Mouse (Mus musculus) lung, embryonic 14.5 days (tissue): Measurements from ENCODE around the gene C130032M10Rik. TPM values are rescaled to one million over a fixed set of nuclear protein-coding genes. Genes with fewer than 3 reads are reported as not detected.

Experiments
- ATAC-seq: fragments of 200-750 bp; cut with Nextera tagmentation; 2 replicates; pipeline ENCODE4 v1.8.0; 2017; ENCODE audit warnings: mild to moderate bottlenecking, moderate TSS enrichment, moderate library complexity; ENCODE audit not compliant: insufficient read depth
- DNase-seq: peaks from one replicate; pipeline ENCODE4 v3.0.0-alpha.2; 2015
- H3K27ac ChIP-seq: fragments of 300-500 bp; sonication (generic); 2 replicates; pipeline ENCODE4 v1.5.1; 2014; ENCODE audit warnings: low read depth, mild to moderate bottlenecking, moderate library complexity
- H3K27me3 ChIP-seq: fragments of 300-500 bp; sonication (generic); 2 replicates; pipeline ENCODE4 v1.6.1; 2014; ENCODE audit warnings: low read length, control low read depth; ENCODE audit not compliant: insufficient read depth
- H3K36me3 ChIP-seq: fragments of 300-500 bp; sonication (generic); 2 replicates; pipeline ENCODE4 v1.6.1; 2014; ENCODE audit warnings: control low read depth; ENCODE audit not compliant: insufficient read depth
- H3K4me1 ChIP-seq: fragments of 300-500 bp; sonication (generic); 2 replicates; pipeline ENCODE4 v1.6.1; 2014; ENCODE audit warnings: antibody characterized with exemption, control low read depth; ENCODE audit not compliant: insufficient read depth
- H3K4me2 ChIP-seq: fragments of 300-500 bp; sonication (generic); 2 replicates; pipeline ENCODE4 v1.6.1; 2014; ENCODE audit warnings: mild to moderate bottlenecking
- H3K4me3 ChIP-seq: fragments of 300-500 bp; sonication (generic); 2 replicates; pipeline ENCODE4 v1.5.1; 2014; ENCODE audit warnings: low read depth, low read length
- H3K9ac ChIP-seq: fragments of 300-500 bp; sonication (generic); 2 replicates; pipeline ENCODE4 v1.6.1; 2014
- H3K9me3 ChIP-seq: fragments of 300-500 bp; sonication (generic); 2 replicates; pipeline ENCODE4 v1.6.1; 2016; ENCODE audit warnings: low read depth, low read length, control low read depth
- CTCF ChIP-seq: IDR thresholded peaks from 2 replicates; pipeline ENCODE4 v1.5.1; 2016; ENCODE audit warnings: antibody characterized with exemption, low read depth
- WGBS: fragments of 180-500 bp; shearing (Covaris S2); extraction: QIAGEN DNeasy Blood & Tissue Kit; methylation state at CpG from one replicate; pipeline ENCODE4 v1.1.7; 2014; 5-methylcytosine and 5-hydroxymethylcytosine counted together
- polyA plus RNA-seq: library from polyadenylated mRNA; unstranded; fragments of >200 nt; fragmentation: Nextera tagmentation; extraction: Ambion mirVana; gene quantifications from 2 replicates; pipeline ENCODE4 v1.2.1, GENCODE M21; 2014

C130032M10Rik gene
- polyA plus RNA-seq = 0.27 TPM in 1 of 2 replicates, not detected in the other

GRCm38 (mm10) chr9:114515364-114515763 is at the start of gene C130032M10Rik:
C130032M10Rik (plus strand) TSS chr9:114515697.
- Histone ChIP-seq H3K9me3 (peaks cover 25% of the 10 kb centered on the region), H3K27me3 (no peaks in the 10 kb centered on the region), H3K9ac (no peak within 1 kb of the TSS), H3K4me1 (no peaks in the 10 kb centered on the region), H3K36me3 (peaks cover 29% of the 10 kb centered on the region), H3K27ac (no peak within 1 kb of the TSS), H3K4me3 (no peak within 1 kb of the TSS), H3K4me2 (no peak within 1 kb of the TSS)
- no peak for DNase-seq
- TF ChIP-seq CTCF = no peak
- 77% methylated on average over 11 of the region's 11 CpGs for WGBS
- no peak for ATAC-seq

- no peaks in the 10 kb centered on the region for H3K4me1 ChIP-seq
- ATAC-seq (no peak), DNase-seq (no peak)
- 0 out of 2 replicates have a peak, but pooled peaks cover 9% of the 10 kb centered on the region for H3K36me3 ChIP-seq
- WGBS = 70% methylated on average over 7 of the region's 7 CpGs
- H3K4me2 ChIP-seq = no peak overlapping the region
- H3K27me3 ChIP-seq = no peaks in the 10 kb centered on the region
- no peak for TF ChIP-seq CTCF
- H3K4me3 ChIP-seq = no peak overlapping the region
- H3K9ac ChIP-seq = no peak overlapping the region
- no peak overlapping the region for H3K27ac ChIP-seq
- H3K9me3 ChIP-seq = no peaks in the 10 kb centered on the region
Observed at GRCm38 (mm10) chr9:114466871-114467270, 48.6 kb upstream of the C130032M10Rik start.

GRCm38 (mm10) chr9:114468217-114468616 is 47.3 kb upstream of the C130032M10Rik start:
- TF ChIP-seq CTCF = no peak
- 74% methylated on average over 5 of the region's 5 CpGs for WGBS
- ATAC-seq = no peak

GRCm38 (mm10) chr9:114468701-114469100 is 46.8 kb upstream of the C130032M10Rik start:
- H3K4me3 ChIP-seq = no peak overlapping the region
- TF ChIP-seq CTCF = no peak
- no peaks in the 10 kb centered on the region for H3K9me3 ChIP-seq
- H3K4me2 ChIP-seq = no peak overlapping the region
- H3K9ac ChIP-seq = no peak overlapping the region
- no peak overlapping the region for H3K27ac ChIP-seq
- no peaks in the 10 kb centered on the region for H3K27me3 ChIP-seq
- ATAC-seq (no peak), DNase-seq (no peak)
- 90% methylated on average over 4 of the region's 4 CpGs for WGBS
- 0 out of 2 replicates have a peak, but pooled peaks cover 7% of the 10 kb centered on the region for H3K36me3 ChIP-seq
- no peaks in the 10 kb centered on the region for H3K4me1 ChIP-seq

More at GRCm38 (mm10) chr9:114468217-114468616, 47.3 kb upstream of the C130032M10Rik start:
- Histone ChIP-seq H3K36me3 (0 out of 2 replicates have a peak, but pooled peaks cover 9% of the 10 kb centered on the region), H3K4me2 (no peak overlapping the region), H3K27ac (no peak overlapping the region), H3K4me3 (no peak overlapping the region), H3K9ac (no peak overlapping the region), H3K4me1 (no peaks in the 10 kb centered on the region), H3K9me3 (no peaks in the 10 kb centered on the region), H3K27me3 (no peaks in the 10 kb centered on the region)
- DNase-seq = no peak

- no peak for ATAC-seq
- H3K4me2 ChIP-seq = no peak overlapping the region
- no peak for DNase-seq
- H3K9ac ChIP-seq = no peak overlapping the region
- H3K4me3 ChIP-seq = no peak overlapping the region
- WGBS = 70% methylated on average over 7 of the region's 7 CpGs
- no peaks in the 10 kb centered on the region for H3K27me3 ChIP-seq
- H3K4me1 ChIP-seq = no peaks in the 10 kb centered on the region
- no peak overlapping the region for H3K27ac ChIP-seq
- no peak for TF ChIP-seq CTCF
- no peaks in the 10 kb centered on the region for H3K9me3 ChIP-seq
- H3K36me3 ChIP-seq = 0 out of 2 replicates have a peak, but pooled peaks cover 2% of the 10 kb centered on the region
Observed at GRCm38 (mm10) chr9:114471892-114472291, 43.6 kb upstream of the C130032M10Rik start.

GRCm38 (mm10) chr9:114477019-114477418 is 38.5 kb upstream of the C130032M10Rik start:
- WGBS = 93% methylated on average over 9 of the region's 9 CpGs

GRCm38 (mm10) chr9:114480940-114481339 is 34.6 kb upstream of the C130032M10Rik start:
- Histone ChIP-seq H3K27me3 (no peaks in the 10 kb centered on the region), H3K36me3 (no peaks in the 10 kb centered on the region), H3K4me1 (no peaks in the 10 kb centered on the region), H3K27ac (no peak overlapping the region), H3K4me2 (no peak overlapping the region), H3K4me3 (no peak overlapping the region), H3K9ac (no peak overlapping the region), H3K9me3 (no peaks in the 10 kb centered on the region)
- no peak for TF ChIP-seq CTCF
- ATAC-seq = no peak
- no peak for DNase-seq
- 68% methylated on average over 3 of the region's 3 CpGs for WGBS

More at GRCm38 (mm10) chr9:114477019-114477418, 38.5 kb upstream of the C130032M10Rik start:
- ATAC-seq (no peak), DNase-seq (no peak)
- H3K4me3 ChIP-seq = no peak overlapping the region
- no peaks in the 10 kb centered on the region for H3K9me3 ChIP-seq
- H3K27me3 ChIP-seq = no peaks in the 10 kb centered on the region
- H3K36me3 ChIP-seq = no peaks in the 10 kb centered on the region
- H3K4me1 ChIP-seq = no peaks in the 10 kb centered on the region
- H3K27ac ChIP-seq = no peak overlapping the region
- H3K4me2 ChIP-seq = no peak overlapping the region
- TF ChIP-seq CTCF = no peak
- H3K9ac ChIP-seq = no peak overlapping the region

- Histone ChIP-seq H3K4me1 (no peaks in the 10 kb centered on the region), H3K27ac (no peak overlapping the region), H3K9me3 (no peaks in the 10 kb centered on the region), H3K4me3 (no peak overlapping the region), H3K4me2 (no peak overlapping the region), H3K36me3 (no peaks in the 10 kb centered on the region), H3K27me3 (no peaks in the 10 kb centered on the region), H3K9ac (no peak overlapping the region)
- ATAC-seq = no peak; the same call in 1 of the 2 replicates
- no peak for TF ChIP-seq CTCF
- WGBS = 68% methylated on average over 5 of the region's 5 CpGs
- no peak for DNase-seq
Observed at GRCm38 (mm10) chr9:114484771-114485170, 30.7 kb upstream of the C130032M10Rik start.
